Mouse (Mus musculus) embryo, embryonic 10.5 days (tissue): ENCODE data around the gene Cyb561a3.

Experiments used
- DNase-seq: peaks from one replicate; pipeline ENCODE4 v3.0.0-alpha.2; 2015; ENCODE audit warnings: low spot score

Gene Cyb561a3

DNA sequence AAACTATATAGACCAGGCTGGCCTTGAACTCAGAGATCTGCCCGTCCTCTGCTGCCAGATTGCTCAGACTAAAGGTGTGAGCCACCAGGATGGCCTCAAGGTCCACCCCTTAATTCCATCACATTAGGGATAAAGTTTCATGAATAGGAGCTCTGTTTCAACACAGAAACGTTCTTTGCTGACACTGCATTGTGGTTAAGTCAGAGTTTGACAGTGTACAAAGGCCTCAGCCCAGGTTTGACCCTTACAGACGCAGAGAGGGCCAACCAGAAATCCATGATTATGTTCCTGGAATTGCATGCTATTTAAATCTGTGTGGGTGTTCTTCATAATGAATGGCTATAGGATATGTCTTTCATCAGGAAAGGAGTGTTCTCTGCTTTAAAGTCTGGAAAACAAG lies 13.3 kb downstream of the Cyb561a3 start:
- no peak for DNase-seq

DNA sequence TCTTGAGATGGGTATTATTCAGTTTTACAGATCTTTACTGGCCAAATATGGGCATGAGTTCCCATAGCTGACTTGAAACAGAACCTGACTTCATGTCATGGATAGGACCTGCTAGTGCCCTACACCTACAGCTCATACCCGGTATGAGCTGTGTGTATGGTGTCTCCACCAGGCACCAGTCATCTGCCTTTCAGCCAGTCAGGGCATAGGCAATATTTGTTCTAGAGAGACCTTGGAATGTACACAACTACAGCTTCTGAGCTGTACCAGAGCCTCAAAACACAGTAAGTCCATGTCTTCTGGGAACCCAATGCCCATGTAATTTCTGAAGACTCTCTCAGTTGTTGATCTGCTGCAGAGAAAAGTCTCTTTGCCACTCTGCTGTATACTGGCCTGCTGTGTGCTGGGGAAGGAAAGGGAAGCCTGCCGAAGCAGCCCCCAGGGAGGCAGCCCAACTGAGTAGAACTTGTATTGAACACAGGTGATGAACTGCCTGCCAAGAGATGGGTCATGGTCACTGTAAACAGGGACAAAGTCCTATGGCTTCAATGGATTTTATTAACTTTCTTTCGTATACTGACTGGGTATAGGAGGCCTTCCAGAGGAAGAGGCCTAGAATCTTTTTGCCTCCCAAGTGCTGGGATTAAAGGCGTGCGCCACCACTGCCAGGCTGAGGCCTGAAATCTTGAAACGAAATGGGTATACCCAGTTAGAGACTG lies 14.8 kb downstream of the Cyb561a3 start:
- no peak for DNase-seq

DNA sequence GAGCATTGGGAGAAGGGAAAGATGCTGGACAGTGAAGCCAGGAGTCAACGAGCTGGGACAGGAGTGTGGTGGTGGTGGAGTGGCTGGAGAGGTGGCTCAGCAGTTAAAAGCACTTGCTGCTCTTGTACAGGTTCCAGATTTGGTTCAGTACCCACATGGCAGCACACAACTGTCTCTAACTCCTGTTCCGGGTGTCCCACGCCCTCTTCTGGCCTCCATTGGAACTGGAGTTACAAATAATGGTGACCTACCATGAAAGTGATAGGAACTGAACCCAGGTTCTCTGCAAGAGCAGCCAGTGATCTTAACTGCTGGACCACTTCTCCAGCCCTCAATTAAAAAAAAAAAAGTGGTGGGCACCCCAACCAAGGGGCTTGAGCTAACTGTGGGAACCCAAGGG lies 21.2 kb downstream of the Cyb561a3 start:
- DNase-seq, result peak; percentile 9

DNA sequence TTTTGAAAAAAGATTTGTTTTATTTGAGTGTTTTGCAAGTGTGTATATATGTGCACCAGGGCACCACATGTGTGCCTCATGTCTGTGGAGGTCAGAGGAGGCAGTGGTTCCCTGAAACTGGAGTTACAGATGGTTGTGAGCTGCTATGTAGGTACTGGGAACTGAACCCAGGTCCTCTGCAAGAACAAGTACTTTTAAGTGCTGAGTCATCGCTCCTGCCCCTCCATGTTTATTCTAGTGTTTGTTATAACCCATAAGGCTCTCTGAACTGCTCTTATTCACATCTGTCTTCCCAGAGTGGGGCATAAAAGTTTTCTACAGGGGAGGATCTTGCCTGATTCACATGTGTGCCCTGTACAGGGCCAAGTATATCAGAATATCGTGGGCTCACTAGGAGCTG lies 22.7 kb downstream of the Cyb561a3 start:
- DNase-seq, result no peak

DNA sequence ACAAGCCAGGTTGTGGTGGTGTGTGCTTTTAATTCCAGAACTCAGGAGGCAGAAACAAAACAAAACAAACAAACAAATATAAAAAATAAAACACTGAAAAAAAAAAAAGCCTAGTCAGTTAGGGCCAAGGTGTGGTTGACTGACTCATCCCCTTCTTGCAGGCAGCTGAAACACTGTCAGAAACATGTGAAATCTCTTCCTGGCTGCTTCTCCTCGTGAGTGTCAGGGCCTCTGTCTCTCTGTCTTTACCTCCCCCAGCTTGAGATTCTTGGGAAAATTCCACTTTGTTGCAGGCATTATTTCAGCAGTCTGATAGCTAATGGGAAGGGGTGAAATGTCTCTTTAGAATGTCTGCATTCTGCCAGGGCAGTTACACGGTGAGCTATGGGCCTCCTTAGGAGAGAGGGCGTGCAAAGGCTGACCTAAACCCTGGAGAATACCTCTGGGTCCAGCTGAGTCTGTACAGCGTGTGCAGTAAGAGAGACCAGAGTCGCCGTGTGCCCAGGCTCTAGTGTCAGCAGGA lies 25.3 kb downstream of the Cyb561a3 start:
- DNase-seq, result no peak

DNA sequence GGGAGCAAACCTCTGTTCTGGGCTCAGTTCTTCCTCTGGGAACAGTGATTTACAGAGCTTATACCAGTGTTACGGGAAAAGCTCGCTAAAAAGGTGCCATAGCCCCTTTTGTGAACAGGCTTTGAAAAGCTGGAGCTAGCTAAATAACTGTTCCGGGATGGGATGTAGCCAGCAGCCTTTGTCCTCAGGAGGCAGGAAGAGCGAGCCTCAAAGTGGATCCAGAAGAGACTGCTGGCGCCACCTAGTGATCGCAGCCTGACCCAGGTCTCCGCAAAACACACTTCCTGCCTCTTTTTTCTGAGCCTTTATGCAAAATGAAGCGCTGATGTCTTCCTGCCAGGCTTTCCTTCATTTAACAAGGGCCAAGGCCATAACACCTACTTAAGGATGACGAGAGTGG lies 25.8 kb downstream of the Cyb561a3 start:
- DNase-seq, result peak; percentile 96

DNA sequence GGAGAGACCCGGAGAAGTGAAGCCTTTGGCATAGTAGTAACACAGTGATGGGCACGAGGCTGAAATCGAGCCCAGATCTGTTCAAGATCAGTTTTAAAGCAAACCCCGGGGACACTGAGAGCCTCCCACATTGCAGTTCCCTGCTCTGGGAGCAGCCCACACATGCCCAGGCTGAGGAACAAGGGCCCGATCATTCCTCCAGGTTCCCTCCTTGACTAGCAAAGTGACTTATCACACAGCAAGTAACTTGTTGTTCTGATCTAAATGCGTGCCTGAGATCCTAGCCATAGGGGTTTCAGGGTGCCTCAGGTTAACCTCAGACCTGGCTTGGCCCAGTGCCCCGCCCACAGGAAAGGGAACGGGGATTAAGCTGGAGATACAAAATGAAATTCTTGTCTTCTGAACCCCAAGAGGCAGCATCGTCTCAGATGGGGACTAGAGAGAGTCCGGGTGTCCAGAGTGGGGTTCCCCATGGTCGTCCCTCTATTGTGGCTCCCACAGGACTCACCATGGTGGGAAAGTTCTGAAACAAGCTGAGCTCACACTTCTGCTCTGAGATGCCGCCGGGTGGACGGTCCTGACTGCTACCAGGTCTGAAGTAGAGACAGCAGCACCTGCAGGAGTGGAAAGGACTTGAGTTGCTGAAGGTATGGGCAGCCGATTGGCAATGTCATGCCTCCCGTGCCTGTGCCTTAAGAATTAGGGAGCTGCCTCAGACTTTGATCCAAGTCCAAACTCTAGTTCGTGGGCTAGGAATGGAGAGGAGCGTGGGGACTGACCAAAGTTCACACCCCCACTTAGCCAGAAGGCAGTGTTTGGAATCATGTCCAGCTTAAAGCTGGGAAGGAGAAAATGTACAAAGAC lies 26.9 kb downstream of the Cyb561a3 start:
- DNase-seq, result no peak

DNA sequence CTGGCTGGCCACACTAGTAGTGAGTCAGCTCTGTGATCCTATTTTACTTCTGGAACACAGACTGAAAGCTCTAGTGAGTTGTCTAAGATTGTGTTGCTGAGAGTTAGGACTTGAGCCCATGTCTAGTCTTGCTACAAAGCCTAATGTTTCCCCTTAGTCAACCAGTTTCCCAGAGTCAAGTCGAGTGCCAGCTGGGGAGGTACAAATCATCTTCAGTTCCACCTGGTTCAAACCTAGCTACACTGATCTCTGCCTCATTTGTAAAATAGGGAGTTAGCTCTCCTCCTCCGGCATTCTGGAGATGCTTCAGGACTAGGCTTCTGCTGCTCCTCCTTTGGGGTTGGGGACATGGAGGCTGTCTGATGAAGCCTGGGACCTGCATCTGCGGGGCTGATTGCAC lies 27.6 kb downstream of the Cyb561a3 start:
- DNase-seq, result no peak

DNA sequence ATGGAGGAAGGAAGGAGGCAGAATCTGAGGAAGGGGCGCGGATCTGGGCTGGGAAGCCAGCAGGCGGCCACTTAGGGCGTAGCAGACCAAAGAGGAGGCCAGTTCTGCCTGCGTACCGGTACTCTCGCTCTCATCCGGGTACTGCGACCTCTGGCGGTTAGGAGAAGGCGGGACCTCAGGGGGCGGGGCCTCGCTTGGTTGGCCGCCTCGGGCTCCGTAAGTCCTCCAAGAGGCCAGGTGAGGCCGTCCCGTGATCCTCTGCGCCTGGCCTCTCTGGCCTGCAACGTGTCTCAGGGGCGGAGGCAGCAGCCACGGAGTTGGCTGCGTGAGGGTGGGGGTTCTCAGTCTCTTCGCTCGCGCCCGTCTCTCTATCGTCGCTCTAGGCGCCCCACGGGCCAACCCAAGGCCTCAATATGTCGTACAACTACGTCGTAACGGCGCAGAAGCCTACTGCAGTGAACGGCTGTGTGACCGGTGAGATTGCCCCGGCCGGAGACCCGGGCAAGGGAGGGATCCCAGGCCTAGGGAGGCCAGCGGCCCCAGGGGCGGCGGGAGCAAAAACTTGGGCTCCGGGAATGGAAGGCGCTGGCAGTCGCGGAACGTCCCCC lies 28.4 kb downstream of the Cyb561a3 start, which contains the start of the genes Ddb1 and Tkfc:
Gene Ddb1 (plus strand): TSS at position 35 of the 608 bp plus-strand sequence.
Gene Tkfc (minus strand): TSS at position 362 of the 608 bp plus-strand sequence.
- DNase-seq, result peak; percentile 100

DNA sequence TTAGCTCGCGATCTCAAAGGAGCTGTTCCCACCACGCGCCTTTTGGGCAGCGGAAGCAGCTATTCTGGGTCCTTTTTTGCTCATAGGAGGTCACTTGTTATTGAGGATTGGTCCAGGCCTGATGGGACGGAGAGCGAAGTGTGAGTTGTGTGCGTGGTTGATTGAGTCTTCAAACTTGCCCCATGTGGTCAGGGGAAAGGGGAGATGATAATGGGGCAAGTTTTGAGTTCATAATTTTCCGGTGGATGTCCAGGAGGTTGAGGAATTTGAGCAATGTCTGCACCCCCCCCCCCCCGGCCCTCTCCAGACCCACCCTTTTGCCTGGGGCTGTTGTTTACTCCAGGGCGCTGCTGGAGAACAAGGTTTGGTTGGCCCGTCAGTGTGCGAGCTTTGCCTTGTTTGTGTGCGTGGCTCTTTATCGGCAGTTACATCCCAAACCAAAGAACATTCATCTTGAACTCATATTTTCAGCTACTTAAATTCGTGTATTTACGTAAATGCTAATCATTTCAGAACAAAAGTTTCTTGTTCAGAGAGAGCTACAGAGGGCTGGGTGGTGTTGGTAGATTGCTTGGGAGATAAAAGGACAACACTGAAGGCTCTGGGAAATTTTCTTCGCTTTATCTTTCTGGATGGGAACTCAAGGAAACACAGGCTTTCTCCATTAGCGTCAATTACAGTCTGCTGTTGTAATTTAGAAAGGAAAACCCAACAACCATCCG lies 29.1 kb downstream of the Cyb561a3 start:
- DNase-seq, result no peak

DNA sequence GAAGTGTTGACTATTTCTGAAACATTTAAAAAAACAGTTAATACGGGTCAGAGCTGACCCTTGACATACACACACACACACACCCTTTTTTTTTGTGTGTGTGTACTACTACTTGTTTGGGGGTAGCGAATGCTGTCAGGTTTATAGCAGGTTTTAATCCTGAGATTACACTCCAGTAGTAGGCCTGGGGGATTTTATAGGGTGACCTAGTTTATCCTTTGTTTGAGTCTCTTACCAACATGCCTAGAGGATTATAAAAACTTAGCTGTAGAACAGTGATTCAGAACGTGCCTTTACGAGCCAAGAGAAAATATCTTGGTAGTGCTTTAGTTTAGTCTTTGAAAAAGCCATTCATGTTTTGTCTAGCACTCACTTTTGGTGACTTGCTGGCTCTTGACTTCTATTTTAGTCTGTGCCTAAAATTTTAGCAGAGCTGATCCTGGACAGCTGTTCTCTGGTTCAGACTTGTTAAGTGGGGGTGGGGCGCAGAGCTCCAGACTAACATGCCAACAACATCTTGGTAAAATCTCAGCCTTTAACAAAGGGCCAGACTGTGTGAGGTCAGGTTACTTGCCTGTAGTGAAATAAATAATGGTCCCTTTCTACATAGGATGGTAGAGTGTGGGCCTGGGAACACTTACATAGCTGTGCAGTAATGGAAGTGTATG lies 31.7 kb downstream of the Cyb561a3 start:
- DNase-seq, result no peak

DNA sequence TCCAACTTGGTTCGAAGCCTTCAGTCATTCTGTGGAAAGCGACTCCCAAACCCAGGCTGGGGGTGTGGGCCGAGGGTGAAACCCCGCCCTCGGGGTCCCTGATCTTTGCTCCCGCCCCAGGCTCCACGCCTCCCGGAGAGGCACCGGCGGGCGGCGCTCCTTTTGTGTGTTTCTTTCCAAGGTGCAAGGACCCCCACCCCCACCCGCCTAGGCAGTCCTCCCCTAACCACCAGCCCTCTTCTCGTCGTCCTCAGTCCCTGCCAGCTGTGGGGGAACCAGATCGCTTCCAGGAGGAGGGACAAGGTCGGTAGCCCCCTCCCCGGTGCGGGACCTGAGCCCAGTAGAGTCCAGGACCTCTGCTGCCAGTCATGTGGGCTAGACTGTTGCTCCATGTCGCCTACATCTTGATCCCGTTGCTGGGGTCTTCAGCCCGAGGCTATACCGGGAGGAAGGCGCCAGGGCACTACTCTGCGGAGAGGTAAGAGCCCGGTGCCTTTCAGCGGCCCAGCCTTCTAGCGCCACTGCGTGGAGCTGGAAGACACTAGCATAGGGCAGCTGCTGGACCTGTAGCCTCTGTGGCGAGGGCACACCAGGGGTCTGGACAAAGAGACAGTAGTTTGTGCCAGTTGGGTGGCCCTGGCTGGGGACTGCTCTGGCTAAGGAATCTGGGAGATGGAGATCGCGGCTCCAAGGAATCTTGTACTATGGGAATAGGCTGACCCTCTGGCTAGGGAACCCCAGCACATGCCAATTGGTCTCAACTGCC lies 57.3 kb downstream of the Cyb561a3 start, which contains the start of gene Vwce:
Gene Vwce (plus strand): TSS at position 108 of the 766 bp plus-strand sequence.
- peak; percentile 77 for DNase-seq

DNA sequence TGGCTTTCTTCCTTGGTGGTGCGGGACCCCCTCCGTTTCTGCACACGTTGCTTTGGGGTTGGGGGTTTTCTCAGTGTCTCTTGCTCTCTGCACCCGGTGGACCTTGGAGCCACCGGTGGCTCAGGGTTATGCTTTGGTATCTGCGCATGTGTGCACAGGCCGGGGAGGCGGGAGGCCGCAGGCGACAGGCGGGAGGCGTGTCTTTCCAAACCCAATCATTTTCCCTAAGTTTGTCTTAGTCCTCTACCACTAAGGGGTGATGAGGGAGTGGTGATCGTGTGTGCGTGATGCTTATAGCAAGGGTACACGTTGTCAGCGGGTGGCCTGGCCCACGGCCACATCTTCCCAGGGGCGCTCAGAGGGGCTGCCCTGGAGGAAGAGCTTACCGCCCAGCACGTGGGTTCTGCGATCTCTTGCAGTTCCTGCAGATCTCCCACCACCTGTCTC lies 57.9 kb downstream of the Cyb561a3 start:
- DNase-seq, result peak; percentile 70

DNA sequence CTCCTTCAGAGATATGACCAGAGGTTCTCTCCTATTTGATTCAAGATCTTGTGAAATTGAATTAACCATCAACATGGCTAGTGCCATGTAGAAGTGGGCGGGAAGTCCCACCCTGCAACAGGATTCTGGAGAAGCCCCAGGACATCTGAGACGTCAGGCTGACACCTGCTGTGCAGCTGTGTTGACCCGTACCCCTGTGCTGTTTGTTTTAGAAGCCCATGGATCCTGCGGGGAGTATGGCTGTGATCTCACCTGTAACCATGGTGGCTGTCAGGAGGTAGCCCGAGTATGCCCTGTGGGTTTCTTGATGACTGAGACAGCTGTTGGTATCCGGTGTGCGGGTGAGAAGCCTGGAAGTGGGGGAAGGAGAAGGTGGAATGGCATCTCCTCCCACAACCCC lies 60.9 kb downstream of the Cyb561a3 start:
- DNase-seq, result no peak

DNA sequence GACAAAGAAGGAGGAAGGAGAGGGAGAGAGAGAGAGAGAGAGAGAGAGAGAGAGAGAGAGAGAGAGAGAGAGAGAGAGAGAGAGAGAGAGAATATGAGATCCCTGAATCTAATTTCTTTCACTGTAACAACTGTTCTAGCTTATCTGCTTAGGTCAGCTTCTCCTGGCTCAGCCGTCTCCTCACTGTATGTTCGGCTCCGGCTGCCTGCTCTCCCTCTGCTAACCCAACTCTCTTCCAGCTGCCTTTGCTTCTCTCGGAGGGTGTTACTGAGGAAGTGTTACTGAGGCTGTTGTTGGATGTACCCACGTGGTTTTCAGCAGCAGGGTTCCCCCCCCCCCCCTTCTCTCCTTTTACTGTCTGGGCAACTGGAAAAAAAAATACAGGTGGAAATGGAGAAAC lies 63.1 kb downstream of the Cyb561a3 start:
- DNase-seq, result peak; percentile 7

DNA sequence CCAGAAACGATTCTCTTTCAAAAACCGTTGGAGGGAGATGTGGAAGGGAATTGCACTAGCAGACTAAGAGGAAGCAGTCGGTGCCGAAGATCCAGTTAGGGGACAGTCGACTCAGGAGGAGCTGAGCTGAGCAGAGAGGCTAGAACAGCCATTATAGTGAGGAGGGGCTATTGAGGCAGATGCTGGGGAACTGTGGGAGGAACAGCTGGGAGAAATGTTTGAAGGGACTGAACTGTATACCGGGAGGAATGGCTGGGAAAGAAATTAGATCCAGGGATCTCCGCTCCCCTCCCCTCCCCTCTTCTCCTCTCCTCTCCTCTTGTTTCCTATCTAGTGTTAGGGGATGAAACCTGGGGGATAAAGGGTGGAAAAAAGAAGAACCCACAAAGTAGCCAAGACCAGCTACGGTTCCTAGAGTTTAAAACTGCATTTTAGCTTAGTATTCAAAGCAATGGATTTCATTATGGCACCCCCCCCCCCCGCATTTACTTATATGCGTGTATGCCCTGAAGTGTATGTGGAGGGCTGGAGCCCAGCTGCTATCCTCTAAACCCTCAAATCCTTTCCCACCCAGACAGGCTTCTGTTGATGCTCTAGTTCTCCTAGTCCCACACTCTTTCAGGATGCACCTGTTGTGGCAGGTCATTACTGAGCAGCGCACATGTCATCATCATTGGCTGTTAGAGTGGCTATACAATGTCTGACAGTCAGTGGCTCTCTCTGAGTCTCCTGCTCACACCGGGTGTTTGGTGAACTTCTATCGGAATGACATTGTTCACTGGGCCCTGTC lies 63.8 kb downstream of the Cyb561a3 start:
- peak; percentile 14 for DNase-seq
